Mouse (Mus musculus) left cerebral cortex, adult 2 months (tissue): ENCODE measurements around the gene Pax7. TPM values are rescaled to one million over a fixed set of nuclear protein-coding genes. Genes with fewer than 3 reads are reported as not detected.
A peak's percentile ranks its signal among the peaks of the same experiment; 100 is the strongest.

Source experiments
- DNase-seq, 2 experiments: peaks; one replicate each; pipeline ENCODE4 v3.0.0; 2021 to 2022; ENCODE audit warnings: low spot score in 2 of 2, mixed read lengths in 1 of 2; ENCODE audit errors: extremely low spot score in 1 of 2
- H3K27ac ChIP-seq: fragments of 200-600 bp; 2 replicates; pipeline ENCODE4 v1.8.1; 2022
- H3K4me3 ChIP-seq: fragments of 200-600 bp; 2 replicates; pipeline ENCODE4 v1.8.1; 2022
- CTCF ChIP-seq: fragments of 200-600 bp; IDR thresholded peaks from 2 replicates; pipeline ENCODE4 v1.8.1; 2022; ENCODE audit warnings: antibody characterized with exemption, mild to moderate bottlenecking, moderate library complexity
- intact Hi-C: fragments of 180-260 bp; cut with DNase I; formaldehyde crosslinking; loops from one replicate; pipeline ENCODE4 v1.15.1; 2025
- long read RNA-seq, 2 experiments: library from polyadenylated mRNA; stranded (forward); transcript quantifications; one replicate each; pipeline ENCODE4 v2.0.0; 2021; ENCODE audit warnings: borderline mapping rate in 2 of 2
- total RNA-seq, 2 experiments: library from RNA; stranded (reverse); gene quantifications; 2 replicates each; pipeline ENCODE4 v1.2.3; 2021

Pax7 gene
- not detected for total RNA-seq
- long read RNA-seq, experiment 1: 0 reads
- long read RNA-seq, experiment 2: 0 reads

DNA sequence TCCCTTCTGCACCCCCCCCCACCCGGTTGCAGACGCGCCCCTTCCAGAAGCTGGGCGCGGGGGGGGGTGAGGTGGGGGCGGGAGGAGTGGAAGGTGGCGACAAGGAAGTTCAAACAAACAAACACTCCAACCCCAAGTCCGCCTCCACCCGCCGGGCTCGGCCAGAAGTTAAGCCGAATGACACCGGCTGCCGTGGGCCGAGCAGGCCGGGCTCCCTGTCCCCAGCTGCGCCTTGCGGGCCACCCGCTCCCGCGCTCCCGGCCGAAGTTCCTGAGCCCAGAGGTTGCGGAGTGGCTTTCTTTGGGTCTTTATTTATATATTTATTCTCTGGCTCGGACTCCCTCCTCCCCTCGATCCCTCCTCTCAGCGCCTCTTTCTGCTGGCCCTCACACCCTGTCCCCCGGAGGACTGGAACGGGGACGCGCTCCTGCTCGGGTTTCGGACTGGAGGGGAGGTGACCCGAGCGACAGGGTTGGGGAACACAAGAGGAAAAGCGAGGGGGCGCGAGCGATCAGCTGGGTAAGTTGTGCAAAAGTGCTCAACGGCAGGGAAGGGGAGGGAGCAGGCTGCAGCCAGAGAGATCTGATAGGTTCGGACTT is at the start of gene Pax7:
Gene Pax7, minus strand, starts transcription at position 493 of the 599 bp plus-strand sequence.
- no peak for TF ChIP-seq CTCF
- Histone ChIP-seq H3K27ac (no peak within 1 kb of the TSS), H3K4me3 (no peak within 1 kb of the TSS)
- no peak for DNase-seq
- intact Hi-C loops: no loop called here

GRCm38 (mm10) chr4:139881796-139882195 is 48.5 kb upstream of the Pax7 start:
- TF ChIP-seq CTCF: peak; percentile 4; the same call in 1 of the 2 replicates
- intact Hi-C loops: loop anchor here (5.0 kb wide), 1 partner anchor 141 kb away; no protein-coding TSS in a partner anchor
- no peak for DNase-seq
- Histone ChIP-seq H3K4me3 (no peak overlapping the region), H3K27ac (no peak overlapping the region)

DNA sequence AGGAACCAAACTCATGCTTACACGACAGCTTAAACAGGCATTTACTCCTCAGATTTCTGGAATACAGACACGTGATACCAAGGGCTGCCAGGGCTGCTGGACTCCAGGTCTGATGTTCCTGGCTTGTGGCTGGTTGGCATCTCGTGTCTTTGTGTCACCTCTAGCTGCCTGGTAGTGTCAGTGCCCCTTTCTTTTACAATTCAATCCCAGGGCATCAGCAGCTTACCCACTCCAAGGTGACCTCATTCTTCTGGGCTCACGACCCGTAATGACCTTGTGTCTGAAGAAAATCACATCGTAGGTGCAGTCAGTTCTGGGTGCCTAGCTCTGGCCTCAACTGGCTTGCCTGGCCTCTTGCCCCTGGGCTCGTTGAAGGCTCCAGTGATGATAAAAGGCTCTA is 46.0 kb upstream of the Pax7 start:
- no peak overlapping the region for H3K4me3 ChIP-seq
- intact Hi-C loops: loop anchor here (5.0 to 10.0 kb wide), 5 partner anchors 68 to 798 kb away; no protein-coding TSS in a partner anchor
- TF ChIP-seq CTCF: no peak

DNA sequence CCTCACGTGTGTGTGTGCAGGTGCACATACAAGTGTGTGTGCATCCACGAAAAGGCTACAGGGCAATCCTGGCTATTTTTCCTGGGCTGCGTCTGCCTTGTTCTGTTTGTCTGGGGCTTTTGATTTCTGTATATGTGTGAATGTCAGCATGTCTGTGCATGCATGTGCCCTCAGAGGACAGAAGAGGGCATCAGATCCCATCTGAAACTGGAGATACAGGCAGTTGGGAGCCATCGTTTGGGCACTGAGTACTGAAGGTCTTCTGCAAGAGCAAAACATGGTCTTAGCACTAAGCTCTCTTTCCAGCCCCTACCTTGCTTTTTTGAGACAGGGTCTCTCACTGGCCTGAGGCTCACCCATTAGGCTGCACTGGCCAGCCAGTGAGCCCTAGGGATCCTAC is 45.1 kb upstream of the Pax7 start:
- H3K27ac ChIP-seq: no peak overlapping the region
- no peak for DNase-seq
- peak; percentile 47 for TF ChIP-seq CTCF
- no peak overlapping the region for H3K4me3 ChIP-seq
- intact Hi-C loops: loop anchor here (5.0 to 10.0 kb wide), 5 partner anchors 69 to 799 kb away; no protein-coding TSS in a partner anchor

More for the DNA sequence above, 46.0 kb upstream of the Pax7 start:
- DNase-seq: no peak
- H3K27ac ChIP-seq: no peak overlapping the region

- intact Hi-C loops: loop anchor here (1.0 to 10.0 kb wide), 7 partner anchors 70 to 800 kb away; no protein-coding TSS in a partner anchor
- H3K4me3 ChIP-seq: no peak overlapping the region
- peak; percentile 90 for TF ChIP-seq CTCF
- DNase-seq: peak; percentile 73 to 83
- H3K27ac ChIP-seq: no peak overlapping the region
Measured at GRCm38 (mm10) chr4:139877269-139877668, 43.9 kb upstream of the Pax7 start.

- DNase-seq: peak; percentile 40 to 70
- intact Hi-C loops: loop anchor here (10.0 kb wide), 2 partner anchors 232 to 272 kb away; no protein-coding TSS in a partner anchor
- Histone ChIP-seq H3K27ac (no peak overlapping the region), H3K4me3 (no peak overlapping the region)
- TF ChIP-seq CTCF: peak; percentile 86
Measured at GRCm38 (mm10) chr4:139872595-139872994, 39.3 kb upstream of the Pax7 start.

DNA sequence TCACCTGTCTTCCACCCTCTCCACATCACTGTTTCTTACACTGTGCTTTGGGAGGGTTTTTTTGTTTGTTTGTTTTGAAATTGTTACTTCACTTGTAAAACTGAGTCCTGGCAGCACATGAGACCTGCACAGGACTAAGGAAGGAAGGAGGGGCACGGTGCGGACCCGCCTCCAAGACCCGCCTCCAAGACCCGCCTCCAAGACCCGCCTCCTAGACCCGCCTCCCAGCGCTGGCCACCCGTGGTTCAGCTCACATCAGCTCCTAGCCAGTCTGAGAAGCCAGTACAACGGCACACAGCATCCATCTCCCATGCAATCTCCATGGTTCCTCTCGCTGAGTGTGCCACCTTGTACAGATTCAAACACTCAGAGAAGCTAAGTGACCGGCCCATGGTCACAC is 38.4 kb upstream of the Pax7 start:
- intact Hi-C loops: loop anchor here (10.0 kb wide), 2 partner anchors 233 to 273 kb away; no protein-coding TSS in a partner anchor
- TF ChIP-seq CTCF: no peak
- Histone ChIP-seq H3K4me3 (no peak overlapping the region), H3K27ac (no peak overlapping the region)
- DNase-seq: no peak

GRCm38 (mm10) chr4:139863218-139863617 is 29.9 kb upstream of the Pax7 start:
- intact Hi-C loops: no loop called here
- H3K4me3 ChIP-seq: no peak overlapping the region
- H3K27ac ChIP-seq: no peak overlapping the region
- no peak for DNase-seq
- TF ChIP-seq CTCF: no peak

DNA sequence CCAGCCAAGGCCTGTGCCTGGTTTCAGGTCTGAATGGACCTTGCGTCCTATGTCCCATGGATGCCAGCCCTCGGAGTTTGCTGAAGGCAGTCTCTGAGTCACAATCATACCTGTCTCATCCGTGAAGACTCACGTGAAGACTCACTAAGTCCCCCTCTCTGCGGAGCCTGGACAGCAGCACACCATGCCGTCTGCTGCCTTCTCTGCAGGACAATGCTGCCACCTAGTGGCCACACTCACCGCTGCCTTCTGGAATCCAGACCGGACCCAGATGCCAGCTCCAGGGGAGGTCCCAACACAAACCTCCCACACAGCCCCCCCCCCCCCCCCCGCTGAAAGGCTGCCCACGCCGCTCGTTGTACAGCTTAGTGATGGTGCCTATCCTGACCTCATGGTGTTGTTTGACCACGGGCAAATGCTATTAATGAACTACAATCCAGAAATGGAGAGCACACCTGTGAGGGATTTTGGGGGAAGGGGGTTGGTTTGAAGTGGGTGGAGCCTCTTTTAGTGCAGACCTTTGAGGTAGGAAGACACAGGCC is 25.4 kb upstream of the Pax7 start:
- intact Hi-C loops: loop anchor here (1.0 to 10.0 kb wide), 3 partner anchors 174 to 334 kb away; no protein-coding TSS in a partner anchor
- Histone ChIP-seq H3K27ac (no peak overlapping the region), H3K4me3 (no peak overlapping the region)
- peak; percentile 85 for TF ChIP-seq CTCF
- peak; percentile 82 to 89 for DNase-seq

- intact Hi-C loops: loop anchor here (10.0 kb wide), 1 partner anchor 328 kb away; no protein-coding TSS in a partner anchor
- no peak for DNase-seq
- Histone ChIP-seq H3K27ac (no peak overlapping the region), H3K4me3 (no peak overlapping the region)
- TF ChIP-seq CTCF: no peak; the same call in 1 of the 2 replicates
Measured at GRCm38 (mm10) chr4:139852219-139853035, 19.1 kb upstream of the Pax7 start.

DNA sequence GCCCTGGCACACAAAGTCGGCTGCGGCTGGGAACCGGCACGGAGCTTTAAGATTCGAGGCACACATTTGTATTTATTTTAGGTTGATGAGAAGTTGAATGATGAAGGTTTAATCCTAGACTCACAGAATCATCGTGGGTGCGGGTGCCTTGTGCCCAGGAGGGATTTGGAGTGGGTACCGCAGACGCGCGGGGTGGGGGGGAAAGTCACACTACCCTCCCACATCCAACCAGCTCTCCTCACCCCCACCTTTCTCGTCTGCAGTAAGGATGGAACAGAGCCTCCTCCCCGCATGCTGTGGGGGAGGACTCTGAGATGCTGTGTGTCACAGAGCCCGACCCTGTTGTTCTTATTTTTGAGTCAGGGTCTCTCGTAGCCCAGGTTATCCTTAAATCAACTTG is 18.1 kb upstream of the Pax7 start:
- no peak overlapping the region for H3K4me3 ChIP-seq
- intact Hi-C loops: loop anchor here (10.0 kb wide), 1 partner anchor 327 kb away; no protein-coding TSS in a partner anchor
- no peak for TF ChIP-seq CTCF
- no peak overlapping the region for H3K27ac ChIP-seq
- DNase-seq: no peak
